Mouse (Mus musculus) embryonic facial prominence, embryonic 14.5 days (tissue): Measurements from ENCODE around the gene Mpz. TPM values are rescaled to one million over a fixed set of nuclear protein-coding genes. Genes with fewer than 3 reads are reported as not detected.

Source experiments
- ATAC-seq: fragments of 200-750 bp; cut with Nextera tagmentation; 2 replicates; pipeline ENCODE4 v1.8.0; 2017; ENCODE audit warnings: low read depth, moderate number of reproducible peaks, moderate TSS enrichment
- DNase-seq: peaks from one replicate; pipeline ENCODE4 v3.0.0-alpha.2; 2015; ENCODE audit warnings: low spot score
- H3K27ac ChIP-seq: fragments of 300-500 bp; sonication (generic); replicated peaks from 2 replicates; pipeline ENCODE4 v1.5.1; 2014; ENCODE audit warnings: low read depth, mild to moderate bottlenecking, low read length, moderate library complexity
- H3K27me3 ChIP-seq: fragments of 300-500 bp; sonication (generic); replicated peaks from 2 replicates; pipeline ENCODE4 v1.6.1; 2014; ENCODE audit warnings: low read length; ENCODE audit not compliant: control insufficient read depth, insufficient read depth
- H3K36me3 ChIP-seq: fragments of 300-500 bp; sonication (generic); 2 replicates; pipeline ENCODE4 v1.6.1; 2014; ENCODE audit warnings: low read length, mixed read lengths; ENCODE audit not compliant: control insufficient read depth, insufficient read depth
- H3K4me1 ChIP-seq: fragments of 300-500 bp; sonication (generic); 2 replicates; pipeline ENCODE4 v1.6.1; 2014; ENCODE audit warnings: antibody characterized with exemption, low read length; ENCODE audit not compliant: control insufficient read depth, insufficient read depth
- H3K4me2 ChIP-seq: fragments of 300-500 bp; sonication (generic); 2 replicates; pipeline ENCODE4 v1.6.1; 2014; ENCODE audit warnings: low read depth, mild to moderate bottlenecking, low read length, moderate library complexity, mixed read lengths
- H3K4me3 ChIP-seq: fragments of 300-500 bp; sonication (generic); 2 replicates; pipeline ENCODE4 v1.5.1; 2014; ENCODE audit warnings: low read depth, mild to moderate bottlenecking, low read length
- H3K9ac ChIP-seq: fragments of 300-500 bp; sonication (generic); 2 replicates; pipeline ENCODE4 v1.6.1; 2014; ENCODE audit warnings: low read depth, mild to moderate bottlenecking, low read length, moderate library complexity, mixed read lengths
- H3K9me3 ChIP-seq: fragments of 300-500 bp; sonication (generic); 2 replicates; pipeline ENCODE4 v1.6.1; 2016; ENCODE audit warnings: low read length; ENCODE audit not compliant: control insufficient read depth
- WGBS: fragments of 180-500 bp; shearing (Covaris S2); extraction: QIAGEN DNeasy Blood & Tissue Kit; methylation state at CpG from one replicate; pipeline ENCODE4 v1.1.7; 2014; 5-methylcytosine and 5-hydroxymethylcytosine counted together
- polyA plus RNA-seq: library from polyadenylated mRNA; unstranded; fragments of >200 nt; fragmentation: Nextera tagmentation; extraction: Ambion mirVana; gene quantifications from 2 replicates; pipeline ENCODE4 v1.2.1, GENCODE M21; 2014

Mpz gene
- polyA plus RNA-seq, 1 experiment from 2014 or later: 9.6 TPM

DNA sequence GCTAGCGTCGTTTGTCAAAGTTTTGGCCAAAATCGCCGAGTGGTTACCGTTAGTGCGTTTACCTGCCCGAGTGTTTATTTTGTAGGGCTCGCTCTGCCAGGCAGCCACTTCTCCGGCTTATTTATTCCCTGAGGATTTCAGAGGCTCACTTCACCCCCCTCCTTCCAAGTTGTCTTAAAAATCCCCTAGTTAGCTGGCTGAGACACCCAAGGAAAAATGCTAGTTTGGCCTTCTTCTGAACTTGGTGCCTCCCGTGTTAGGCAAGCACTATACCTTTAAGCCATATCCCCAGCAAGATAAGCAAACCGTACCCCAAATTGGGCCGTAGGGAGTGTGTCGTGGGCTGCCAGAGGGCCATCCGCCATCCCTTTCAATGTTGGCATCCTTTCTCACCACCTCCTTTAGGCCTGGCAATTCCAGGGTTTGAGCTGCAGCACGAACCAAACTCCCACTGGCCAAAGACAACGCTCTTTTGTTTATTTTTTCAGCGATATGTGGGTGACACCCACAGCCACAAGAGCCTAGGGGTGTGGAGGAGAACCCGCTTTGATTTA is 404 bp downstream of the Mpz start:
- Histone ChIP-seq H3K9ac (peak overlapping the region; percentile 68), H3K4me2 (peak overlapping the region; percentile 66), H3K4me1 (peaks cover 19% of the 10 kb centered on the region), H3K9me3 (no peaks in the 10 kb centered on the region), H3K27me3 (no peaks in the 10 kb centered on the region), H3K36me3 (peaks cover 5% of the 10 kb centered on the region; the same call in 1 of the 2 replicates), H3K4me3 (peak overlapping the region; percentile 84), H3K27ac (peak overlapping the region; percentile 91)
- ATAC-seq (peak; percentile 12; the same call in 1 of the 2 replicates), DNase-seq (peak; percentile 38)
- 4% methylated on average over 18 of the region's 18 CpGs for WGBS

DNA sequence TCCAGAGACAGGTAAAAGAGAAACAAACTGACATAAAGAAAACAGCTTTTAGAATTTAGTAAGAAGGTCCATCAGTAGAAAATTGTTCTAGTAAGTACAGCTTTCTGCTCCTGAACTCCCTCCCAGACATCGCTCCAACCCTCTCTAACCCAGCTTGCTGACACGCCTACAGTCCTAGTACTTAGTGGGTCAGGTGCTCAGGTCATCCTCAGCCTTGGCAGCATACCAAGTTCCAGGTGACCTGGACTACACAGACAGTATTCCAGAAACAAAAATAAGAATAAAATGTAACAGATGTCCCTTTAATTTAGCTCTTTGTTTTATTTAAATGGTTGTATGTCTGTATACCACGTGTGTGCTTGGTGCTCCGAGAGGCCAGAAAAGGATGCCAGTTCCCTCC is 1.5 kb downstream of the Mpz start:
- Histone ChIP-seq H3K4me3 (no peak overlapping the region), H3K36me3 (no peaks in the 10 kb centered on the region), H3K4me2 (no peak overlapping the region), H3K9me3 (no peaks in the 10 kb centered on the region), H3K27ac (no peak overlapping the region; the same call in 1 of the 2 replicates), H3K9ac (no peak overlapping the region), H3K4me1 (peaks cover 19% of the 10 kb centered on the region), H3K27me3 (no peaks in the 10 kb centered on the region)
- ATAC-seq (no peak), DNase-seq (no peak)
- WGBS: 70% methylated on average over 4 of the region's 4 CpGs

- peaks cover 18% of the 10 kb centered on the region for H3K27me3 ChIP-seq
- H3K4me3 ChIP-seq: no peak overlapping the region
- 0 out of 2 replicates have a peak overlapping the region, but pooled peaks have one; percentile 7 for H3K4me2 ChIP-seq
- ATAC-seq: no peak
- H3K9me3 ChIP-seq: no peaks in the 10 kb centered on the region
- peaks cover 12% of the 10 kb centered on the region; the same call in 1 of the 2 replicates for H3K4me1 ChIP-seq
- no peak overlapping the region for H3K9ac ChIP-seq
- DNase-seq: no peak
- 58% methylated on average over 3 of the region's 3 CpGs for WGBS
- H3K36me3 ChIP-seq: no peaks in the 10 kb centered on the region
- no peak overlapping the region for H3K27ac ChIP-seq
Measured at GRCm38 (mm10) chr1:171156644-171157043, 6.1 kb downstream of the Mpz start.

DNA sequence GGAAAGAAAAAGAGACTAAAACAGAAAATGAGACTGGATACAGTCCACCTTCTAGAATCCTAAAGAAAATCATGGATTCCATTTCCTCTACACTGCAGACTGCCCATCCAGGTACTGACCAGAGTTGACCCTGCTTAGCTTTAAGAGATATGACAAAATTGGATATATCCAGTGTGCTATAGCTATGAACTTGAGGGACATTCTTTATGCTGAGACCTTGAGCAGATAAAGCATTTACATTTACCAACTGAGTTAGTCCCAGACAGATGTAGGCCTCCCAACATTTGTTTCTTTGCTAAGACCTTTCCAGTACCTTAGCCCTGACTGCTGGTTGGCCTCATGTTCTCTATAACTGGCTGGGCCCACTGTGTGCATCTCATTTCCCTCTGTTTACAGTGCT is 7.5 kb downstream of the Mpz start:
- Histone ChIP-seq H3K27ac (no peak overlapping the region), H3K9ac (no peak overlapping the region), H3K4me1 (peaks cover 8% of the 10 kb centered on the region; the same call in 1 of the 2 replicates), H3K9me3 (no peaks in the 10 kb centered on the region), H3K36me3 (no peaks in the 10 kb centered on the region), H3K27me3 (peaks cover 18% of the 10 kb centered on the region), H3K4me2 (no peak overlapping the region), H3K4me3 (no peak overlapping the region)
- no peak for ATAC-seq
- DNase-seq: no peak

GRCm38 (mm10) chr1:171159485-171159975 is 9.0 kb downstream of the Mpz start:
- Histone ChIP-seq H3K27ac (no peak overlapping the region), H3K4me2 (peak overlapping the region; percentile 54), H3K4me3 (peak overlapping the region; percentile 32), H3K27me3 (peaks cover 18% of the 10 kb centered on the region), H3K9ac (peak overlapping the region; percentile 51), H3K9me3 (no peaks in the 10 kb centered on the region), H3K36me3 (no peaks in the 10 kb centered on the region), H3K4me1 (peaks cover 8% of the 10 kb centered on the region; the same call in 1 of the 2 replicates)
- 4% methylated on average over 15 of the region's 15 CpGs for WGBS
- DNase-seq (peak; percentile 32), ATAC-seq (peak; percentile 80; the same call in 1 of the 2 replicates)

DNA sequence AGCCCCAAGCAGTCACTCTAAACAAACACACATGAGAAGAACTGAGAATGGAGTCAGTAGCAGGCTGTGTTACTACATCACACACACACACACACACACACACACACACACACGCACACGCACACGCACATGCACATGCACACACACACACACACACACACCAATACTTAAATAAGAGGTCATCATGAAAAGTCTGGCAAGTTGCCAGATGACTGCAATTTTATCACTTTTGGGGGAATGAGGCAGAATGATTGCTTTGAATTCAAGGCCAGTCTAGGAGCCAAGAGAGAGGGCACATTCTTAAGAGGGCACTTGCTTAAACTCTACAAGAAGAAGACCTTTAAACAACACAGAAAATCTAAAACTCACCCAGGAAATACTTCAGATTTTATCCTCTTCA is 12.0 kb downstream of the Mpz start:
- 86% methylated on average over 3 of the region's 3 CpGs for WGBS
- ATAC-seq: no peak
- H3K27ac ChIP-seq: no peak overlapping the region
- H3K36me3 ChIP-seq: no peaks in the 10 kb centered on the region
- H3K9ac ChIP-seq: no peak overlapping the region
- H3K9me3 ChIP-seq: no peaks in the 10 kb centered on the region
- no peak for DNase-seq
- peaks cover 8% of the 10 kb centered on the region; the same call in 1 of the 2 replicates for H3K4me1 ChIP-seq
- H3K4me2 ChIP-seq: no peak overlapping the region
- H3K4me3 ChIP-seq: no peak overlapping the region
- peaks cover 18% of the 10 kb centered on the region for H3K27me3 ChIP-seq

- no peaks in the 10 kb centered on the region for H3K36me3 ChIP-seq
- no peak overlapping the region for H3K4me2 ChIP-seq
- no peak overlapping the region for H3K9ac ChIP-seq
Measured at GRCm38 (mm10) chr1:171164258-171164657, 13.7 kb downstream of the Mpz start.

GRCm38 (mm10) chr1:171165629-171166345 is 15.3 kb downstream of the Mpz start:
- no peak overlapping the region for H3K9ac ChIP-seq
- ATAC-seq (no peak), DNase-seq (no peak)
- WGBS: 70% methylated on average over 5 of the region's 5 CpGs
- no peak overlapping the region for H3K27ac ChIP-seq
- H3K4me2 ChIP-seq: no peak overlapping the region
- H3K4me3 ChIP-seq: no peak overlapping the region
- H3K27me3 ChIP-seq: 0 out of 2 replicates have a peak, but pooled peaks cover under 1% of the 10 kb centered on the region
- no peaks in the 10 kb centered on the region for H3K4me1 ChIP-seq
- no peaks in the 10 kb centered on the region for H3K36me3 ChIP-seq
- no peaks in the 10 kb centered on the region for H3K9me3 ChIP-seq

More at GRCm38 (mm10) chr1:171164258-171164657, 13.7 kb downstream of the Mpz start:
- Histone ChIP-seq H3K4me1 (peaks cover 7% of the 10 kb centered on the region; the same call in 1 of the 2 replicates), H3K9me3 (no peaks in the 10 kb centered on the region), H3K27me3 (peaks cover 6% of the 10 kb centered on the region), H3K4me3 (no peak overlapping the region), H3K27ac (no peak overlapping the region)
- WGBS: 34% methylated on average over 3 of the region's 3 CpGs
- DNase-seq (peak; percentile 47), ATAC-seq (no peak)
